ENCODE assay signal across 8 mouse cellular contexts in genomic region chr15:63998410-63998765, GRCm38 (mm10).
DNase-seq lines count a peak whose midpoint lies in the region; ATAC-seq and TF ChIP-seq lines count a peak whose summit lies in the region.

No protein-coding gene starts in this region.

- WGBS in kidney, adult 2 months: 4% methylated on average over 16 of the region's 16 CpGs
- 1% methylated on average over 16 of the region's 16 CpGs for WGBS in hindbrain, embryonic 16.5 days
- 0% methylated on average over 16 of the region's 16 CpGs for WGBS in midbrain, embryonic 14.5 days

- H3K27ac ChIP-seq in kidney, adult 2 months (ENCODE audit: insufficient read depth, low read depth, low read length): peak overlapping the region; percentile 66; the same call in 1 of the 2 replicates
- H3K27ac ChIP-seq in brown adipose tissue, adult 24 weeks (replicated peaks; ENCODE audit: low read depth, low read length): 0 out of 2 replicates have a peak overlapping the region, but pooled peaks have one; percentile 33
- peak overlapping the region; percentile 96 for H3K27ac ChIP-seq in hindbrain, embryonic 16.5 days (ENCODE audit: low read depth, low read length)
- peak overlapping the region; percentile 95 for H3K27ac ChIP-seq in midbrain, embryonic 14.5 days (replicated peaks; ENCODE audit: low read depth, low read length)

- peak overlapping the region; percentile 85 for H3K4me2 ChIP-seq in hindbrain, embryonic 16.5 days (ENCODE audit: low read length)
- peak overlapping the region; percentile 73 for H3K4me2 ChIP-seq in midbrain, embryonic 14.5 days (ENCODE audit: low read length)

- H3K4me3 ChIP-seq in kidney, adult 2 months (ENCODE audit: insufficient read depth, low read depth, low read length): peak overlapping the region; percentile 70
- H3K4me3 ChIP-seq in brown adipose tissue, adult 24 weeks (ENCODE audit: insufficient read depth, low read depth, low read length): peak overlapping the region; percentile 83
- peak overlapping the region; percentile 81 for H3K4me3 ChIP-seq in hindbrain, embryonic 16.5 days (ENCODE audit: low read length)
- H3K4me3 ChIP-seq in midbrain, embryonic 14.5 days (replicated peaks; ENCODE audit: low read depth, low read length): peak overlapping the region; percentile 88

- no peaks in the 10 kb centered on the region for H3K9me3 ChIP-seq in hindbrain, embryonic 16.5 days (ENCODE audit: control insufficient read depth, low read length)
- no peaks in the 10 kb centered on the region for H3K9me3 ChIP-seq in midbrain, embryonic 14.5 days (ENCODE audit: control insufficient read depth, low read length)

- intact Hi-C loops in left cerebral cortex, postnatal 4 days (cut with DNase I): no loop called here

- no peaks in the 10 kb centered on the region for H3K36me3 ChIP-seq in kidney, adult 2 months (ENCODE audit: control insufficient read depth, insufficient read depth, low read length)
- no peaks in the 10 kb centered on the region for H3K36me3 ChIP-seq in hindbrain, embryonic 16.5 days (ENCODE audit: control insufficient read depth, insufficient read depth, low read length)
- no peaks in the 10 kb centered on the region for H3K36me3 ChIP-seq in midbrain, embryonic 14.5 days (ENCODE audit: control insufficient read depth, insufficient read depth, low read length)

- no peak for TF ChIP-seq POLR2A in kidney, adult 2 months (IDR thresholded peaks at IDR 0.05; ENCODE audit: low read depth, low read length)

- peak overlapping the region; percentile 90 for H3K9ac ChIP-seq in hindbrain, embryonic 16.5 days (ENCODE audit: low read depth, low read length)
- peak overlapping the region; percentile 93 for H3K9ac ChIP-seq in midbrain, embryonic 14.5 days (replicated peaks; ENCODE audit: low read length)

- no peak for DNase-seq in kidney, adult 2 months
- no peak for DNase-seq in kidney, adult 8-10 months
- DNase-seq in midbrain, embryonic 14.5 days: no peak
- DNase-seq in layer of hippocampus, postnatal 10 days (ENCODE audit: low spot score in 2 of 2): no peak
- no peak for DNase-seq in right cerebral cortex, adult 2 months (ENCODE audit: low spot score in 2 of 2)
- no peak for DNase-seq in left cerebral cortex, postnatal 4 days

- 0 out of 2 replicates have a peak, but pooled peaks have one; percentile 5 for TF ChIP-seq CTCF in kidney, adult 2 months (conservative IDR thresholded peaks at IDR 0.05; ENCODE audit: insufficient read depth, insufficient read length, low read depth, low read length)

- peaks cover 4% of the 10 kb centered on the region; the same call in 1 of the 2 replicates for H3K4me1 ChIP-seq in kidney, adult 2 months (ENCODE audit: control insufficient read depth, insufficient read depth, low read length)
- peaks cover 8% of the 10 kb centered on the region; the same call in 1 of the 2 replicates for H3K4me1 ChIP-seq in brown adipose tissue, adult 24 weeks (ENCODE audit: control insufficient read depth, insufficient read depth, insufficient read length, low read length)
- H3K4me1 ChIP-seq in hindbrain, embryonic 16.5 days (ENCODE audit: control insufficient read depth, insufficient read depth, low read depth, low read length): peaks cover 12% of the 10 kb centered on the region
- peaks cover 15% of the 10 kb centered on the region for H3K4me1 ChIP-seq in midbrain, embryonic 14.5 days (ENCODE audit: control insufficient read depth, insufficient read depth, low read length)

- no peaks in the 10 kb centered on the region for H3K27me3 ChIP-seq in kidney, adult 2 months (replicated peaks; ENCODE audit: control insufficient read depth, insufficient read depth, low read length)
- H3K27me3 ChIP-seq in hindbrain, embryonic 16.5 days (replicated peaks; ENCODE audit: control insufficient read depth, insufficient read depth, low read length): no peaks in the 10 kb centered on the region
- H3K27me3 ChIP-seq in midbrain, embryonic 14.5 days (ENCODE audit: control insufficient read depth, insufficient read depth, low read length): no peaks in the 10 kb centered on the region

- ATAC-seq in hindbrain, embryonic 16.5 days: peak; percentile 78
- peak; percentile 73 for ATAC-seq in midbrain, embryonic 14.5 days (ENCODE audit: low FRiP score, low TSS enrichment)

Comparison
In these comparisons a context has a peak if more than half of its experiments do, and no peak if none do; other contexts are left out.
1. H3K27ac ChIP-seq: peak in every context shown above with its lines; median percentile 96 in hindbrain, embryonic 16.5 days; 95 in midbrain, embryonic 14.5 days; 66 in kidney, adult 2 months; 33 in brown adipose tissue, adult 24 weeks.